Mouse (Mus musculus) erythroblast, adult 5-6 weeks (primary cell): ENCODE results near the gene Il1rn. TPM values are rescaled to one million over a fixed set of nuclear protein-coding genes. Genes with fewer than 3 reads are reported as not detected.

Experiments used
- ATAC-seq: replicated peaks from 2 replicates; pipeline ENCODE4 v1.8.0; 2016; ENCODE audit warnings: moderate number of reproducible peaks, mild to moderate bottlenecking, moderate TSS enrichment, inconsistent platforms; ENCODE audit not compliant: poor library complexity, low FRiP score, severe bottlenecking
- total RNA-seq, 2 experiments: library from RNA; stranded (forward) in 1 of 2; stranded (reverse) in 1 of 2; fragments of 150-400 nt in 1 of 2; fragments of 200-764, 138-1000 nt in 1 of 2; gene quantifications; 2 replicates each; pipeline versions ENCODE4 v1.2.3 to v1.2.4; 2015 to 2017; ENCODE audit warnings: low replicate concordance in 2 of 2

The Il1rn gene
- total RNA-seq (2015; ENCODE audit: low replicate concordance) (10.7 and 15.4 TPM in 2 replicates), total RNA-seq (2017; ENCODE audit: low replicate concordance) (3.9 and 8.9 TPM in 2 replicates)

DNA sequence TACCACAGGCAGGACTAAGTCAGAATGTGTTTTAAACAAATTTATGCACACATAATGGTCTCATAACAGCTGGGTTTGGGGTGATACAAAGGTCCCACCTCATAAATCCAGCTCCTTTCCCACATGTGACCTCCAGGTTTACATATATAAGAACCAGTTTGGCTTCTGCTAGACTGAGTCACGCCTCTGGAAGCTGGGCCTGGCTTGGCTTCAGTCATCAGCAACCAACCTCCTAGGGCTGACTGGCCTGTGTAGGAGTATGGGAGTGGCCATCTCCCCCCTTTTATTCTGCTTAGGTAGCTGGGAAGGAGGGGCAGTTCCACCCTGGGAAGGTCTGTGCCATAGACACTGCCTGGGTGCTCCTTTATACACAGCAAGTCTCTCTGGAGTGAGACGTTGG lies at the start of gene Il1rn:
TSS of gene Il1rn (plus strand) at position 309 of the 400 bp plus-strand sequence.
- ATAC-seq = no peak

DNA sequence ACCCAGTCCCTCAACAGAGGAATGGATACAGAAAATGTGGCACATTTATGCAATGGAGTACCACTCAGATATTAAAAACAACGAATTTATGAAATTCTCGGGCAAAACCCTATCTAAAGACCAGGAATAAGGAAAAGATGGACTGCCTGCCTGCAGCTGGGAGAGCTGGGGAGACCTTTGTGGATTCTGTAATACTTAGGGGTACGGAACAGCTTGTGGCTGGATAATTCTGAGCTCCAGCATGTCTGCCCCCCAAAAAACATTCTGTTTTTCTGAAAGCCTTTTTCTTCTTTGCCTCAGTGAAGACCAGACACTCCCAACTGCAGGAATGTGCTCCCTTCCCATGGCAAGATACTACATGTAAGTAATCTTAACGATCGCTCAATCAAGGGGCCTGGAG lies 45.8 kb upstream of the Il1rn start, which contains the start of gene Il1f10:
TSS of gene Il1f10 (plus strand) at position 301 of the 400 bp plus-strand sequence.
- no peak for ATAC-seq

DNA sequence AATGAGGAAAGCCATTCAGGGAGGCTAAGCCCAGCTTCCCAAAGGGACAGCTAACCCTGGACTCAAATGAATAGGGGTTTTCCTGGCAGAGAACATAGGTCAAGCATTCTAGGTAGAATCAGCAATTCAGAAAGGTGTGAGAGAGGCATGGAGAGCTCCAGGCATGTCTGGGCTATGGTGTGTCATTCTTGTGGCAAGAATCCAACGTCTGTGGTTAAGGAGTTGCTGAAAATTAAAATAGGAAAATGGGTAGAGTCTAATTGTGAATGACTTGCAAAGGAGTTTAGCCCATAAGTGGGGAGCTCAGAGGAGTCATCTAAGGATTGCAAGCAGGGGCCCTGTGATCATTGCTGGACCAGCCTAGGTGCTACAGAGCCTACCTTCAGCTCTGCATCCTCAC lies 42.0 kb upstream of the Il1rn start:
- ATAC-seq = no peak

DNA sequence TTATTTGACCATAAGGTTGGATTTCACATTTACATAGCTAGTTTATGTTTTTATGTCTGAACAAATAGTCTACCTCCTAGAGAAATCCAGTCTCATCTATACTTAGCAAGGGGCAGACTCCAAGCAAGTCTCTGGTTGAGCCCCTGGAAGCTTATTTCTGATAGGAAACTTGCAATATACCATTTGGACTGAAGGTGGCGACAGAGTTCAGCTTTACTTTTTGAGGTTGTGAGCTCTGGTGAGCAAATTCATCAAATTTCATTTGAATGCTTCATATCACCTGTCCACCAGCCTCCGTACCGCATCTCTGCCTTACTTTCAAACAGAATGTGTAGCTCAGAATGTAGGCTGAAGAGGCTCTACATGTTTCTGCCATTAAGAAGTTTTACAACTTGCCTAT lies 39.8 kb upstream of the Il1rn start:
- ATAC-seq = no peak; the same call in 1 of the 2 replicates

DNA sequence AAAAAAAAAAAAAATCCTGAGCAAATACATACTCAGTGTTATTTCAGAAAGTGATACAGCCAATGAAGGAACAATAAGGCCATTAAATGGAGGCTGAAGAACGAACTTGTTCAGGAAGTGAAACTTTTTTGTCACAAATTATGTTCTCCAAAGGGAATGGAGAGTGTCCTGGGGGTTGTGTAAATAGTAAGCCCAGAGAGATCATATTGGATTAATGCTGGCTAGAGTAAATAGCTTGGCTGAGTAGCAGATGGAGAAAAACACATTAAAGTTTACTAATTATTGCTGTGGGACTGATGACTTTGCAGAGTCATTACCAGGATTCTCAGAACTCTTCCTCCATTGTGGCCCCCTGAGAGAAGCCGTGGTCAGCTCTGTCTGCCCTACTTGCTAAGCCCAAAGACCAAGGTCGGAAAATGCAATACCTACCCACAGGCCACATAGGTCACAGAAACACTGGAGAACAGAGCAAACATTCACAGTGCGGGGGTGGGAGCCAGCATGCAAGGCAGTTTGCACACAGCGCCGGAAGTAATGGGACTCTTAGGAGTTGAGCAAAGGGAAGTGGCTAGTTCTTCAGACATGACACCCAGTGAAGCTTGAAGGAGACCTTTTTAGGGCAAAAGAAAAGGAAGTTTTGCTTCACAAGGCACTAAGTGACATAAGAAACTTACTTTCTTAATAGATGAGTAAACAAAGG lies 25.2 kb upstream of the Il1rn start:
- ATAC-seq = no peak

DNA sequence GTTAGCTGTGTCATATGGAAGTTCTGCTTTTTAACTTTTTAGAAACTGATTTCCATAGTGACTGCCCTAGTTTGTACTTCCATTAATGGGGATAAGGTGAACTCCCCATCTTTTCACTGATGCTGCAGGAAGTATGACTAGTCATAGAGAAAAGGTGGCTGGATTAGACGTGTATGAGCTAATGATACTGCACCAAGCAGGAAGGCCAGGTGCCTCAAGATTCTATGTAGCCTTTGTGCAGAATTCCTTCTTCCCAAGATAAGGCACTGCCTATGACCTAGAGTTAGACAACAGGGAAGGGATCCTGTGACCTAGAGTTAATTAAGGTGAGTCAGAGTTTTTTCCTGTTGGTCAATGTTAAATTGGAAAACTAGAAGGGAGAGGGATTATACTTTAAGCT lies 19.7 kb upstream of the Il1rn start:
- no peak for ATAC-seq

DNA sequence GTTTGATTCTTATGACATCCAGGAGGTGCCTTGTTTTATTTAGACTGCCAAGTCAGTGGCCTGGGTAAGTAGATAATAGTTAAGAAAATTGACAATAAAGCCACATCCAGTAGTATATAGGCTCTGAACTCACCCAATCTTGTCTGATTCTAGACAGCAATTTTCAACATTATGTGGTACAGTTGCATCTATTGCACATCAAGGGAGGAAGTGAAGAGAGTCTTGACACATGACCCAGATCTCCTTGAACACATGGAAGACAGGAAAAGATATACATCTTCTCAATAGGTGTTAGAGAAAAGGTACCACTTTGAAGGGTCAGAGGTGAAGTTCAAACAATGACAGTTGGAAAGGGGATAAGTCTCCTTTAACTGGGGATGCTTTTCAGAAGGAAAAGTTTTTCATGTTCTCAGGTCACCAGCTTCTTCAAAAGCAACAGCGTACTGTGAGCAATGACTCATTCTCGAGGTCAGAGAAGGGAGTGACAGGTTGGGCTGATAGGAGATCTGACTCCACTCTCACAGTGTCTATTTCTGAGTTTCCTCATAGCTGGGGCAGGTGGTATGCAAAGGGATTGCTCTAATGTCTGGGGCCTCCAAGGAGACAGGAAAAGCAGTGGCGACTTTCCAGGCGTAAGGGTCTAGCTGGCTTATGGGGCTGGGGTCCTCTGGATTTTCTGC lies 18.6 kb upstream of the Il1rn start:
- ATAC-seq = no peak

DNA sequence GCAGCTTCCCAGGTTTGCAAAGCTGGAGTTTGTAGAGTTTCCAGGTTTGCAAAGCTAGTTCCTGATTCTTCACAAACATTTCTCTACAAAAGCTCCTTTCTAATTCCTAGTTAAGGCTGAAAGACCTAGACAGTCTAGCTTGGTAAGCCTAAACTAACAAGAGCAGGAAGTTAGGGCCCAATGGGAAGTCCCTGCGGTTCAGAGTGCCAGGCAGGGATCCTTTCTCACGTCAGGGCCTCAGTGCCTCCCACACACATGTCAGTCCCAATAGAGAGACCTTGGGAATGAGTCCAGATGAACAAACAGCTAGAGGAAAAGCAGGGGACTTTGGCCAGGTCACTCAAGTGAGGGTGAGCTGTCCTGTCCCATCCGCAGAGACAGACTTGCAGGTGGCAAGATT lies 1.3 kb upstream of the Il1rn start:
- ATAC-seq = no peak

DNA sequence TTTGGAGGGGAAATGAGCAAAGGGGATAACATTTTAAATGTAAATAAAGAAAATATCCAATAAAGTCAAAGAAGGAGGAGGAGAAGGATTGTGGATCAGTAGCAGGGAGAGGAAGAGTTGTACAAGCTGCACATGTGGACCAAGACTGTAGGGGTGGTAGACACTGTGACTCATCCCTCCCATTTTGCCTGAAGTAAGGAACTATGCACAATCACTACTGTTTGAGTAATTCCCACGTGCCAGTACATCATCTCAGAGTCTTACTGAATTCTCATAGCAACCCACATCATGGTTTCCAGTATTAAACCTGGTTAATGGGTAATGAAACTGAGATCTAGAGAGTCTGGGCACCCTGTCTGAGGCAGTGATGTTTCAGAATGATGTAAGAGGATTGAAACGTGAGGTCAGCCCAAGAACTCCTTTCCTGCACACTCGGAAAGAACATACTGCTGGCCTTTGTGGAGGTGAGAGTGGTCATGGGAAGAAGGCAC lies 4.8 kb downstream of the Il1rn start:
- ATAC-seq = no peak

DNA sequence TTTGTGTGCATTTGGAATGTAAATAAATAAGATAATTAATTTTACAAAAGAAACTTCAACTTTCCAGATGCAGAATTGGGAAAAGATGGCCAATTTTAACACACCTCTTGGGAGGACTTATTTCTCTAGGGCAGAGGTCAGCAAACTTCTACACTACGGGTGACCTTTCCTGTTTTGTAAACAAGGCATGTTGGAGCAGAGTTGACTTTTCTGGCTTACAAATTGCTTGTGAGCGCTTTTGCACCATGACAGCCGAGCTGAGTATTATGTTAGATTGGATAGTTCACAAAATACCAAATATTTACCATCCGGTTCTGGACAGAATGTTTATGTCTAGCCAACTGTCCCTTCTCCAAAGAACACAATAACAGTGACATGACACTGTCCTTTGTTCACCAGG lies 8.0 kb downstream of the Il1rn start:
- ATAC-seq = no peak

DNA sequence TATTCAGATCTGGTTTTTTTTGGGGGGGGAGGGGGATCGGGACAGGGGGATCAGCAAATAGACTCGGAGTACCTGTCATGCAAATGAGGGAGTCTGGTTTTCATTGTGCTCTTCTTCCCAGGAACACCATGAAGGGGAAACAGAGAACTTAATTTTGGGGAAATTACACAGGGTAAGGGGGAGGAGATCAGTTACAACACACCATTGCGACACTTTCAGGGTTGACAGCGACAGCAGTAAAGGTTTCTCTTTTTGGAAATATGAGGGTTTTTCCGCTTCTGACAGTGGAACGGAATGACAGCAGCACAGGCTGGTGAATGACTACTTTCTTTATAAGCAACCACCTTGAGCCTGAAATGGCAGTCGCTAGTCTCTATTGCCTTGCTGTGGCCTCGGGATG lies 8.4 kb downstream of the Il1rn start:
- ATAC-seq = no peak

DNA sequence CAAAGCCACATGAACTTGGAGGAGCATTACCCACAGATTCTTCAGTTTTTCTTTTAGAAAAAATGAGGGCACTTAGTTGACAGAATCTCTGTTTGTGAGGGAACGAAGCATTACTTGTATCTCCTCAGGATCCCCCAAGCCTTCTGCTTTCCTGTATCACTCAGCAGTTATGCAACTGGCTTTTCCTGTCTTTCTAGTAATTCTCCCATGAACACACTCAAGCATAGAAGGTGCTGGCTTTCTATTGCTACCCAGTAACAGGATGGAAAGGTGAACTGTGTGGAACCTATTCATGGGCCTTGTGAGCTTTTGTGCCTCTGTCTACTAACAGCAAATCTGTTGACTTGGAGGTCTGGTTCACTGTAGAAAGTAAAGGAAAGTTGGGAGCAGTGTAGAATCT lies 11.3 kb downstream of the Il1rn start:
- ATAC-seq = no peak

DNA sequence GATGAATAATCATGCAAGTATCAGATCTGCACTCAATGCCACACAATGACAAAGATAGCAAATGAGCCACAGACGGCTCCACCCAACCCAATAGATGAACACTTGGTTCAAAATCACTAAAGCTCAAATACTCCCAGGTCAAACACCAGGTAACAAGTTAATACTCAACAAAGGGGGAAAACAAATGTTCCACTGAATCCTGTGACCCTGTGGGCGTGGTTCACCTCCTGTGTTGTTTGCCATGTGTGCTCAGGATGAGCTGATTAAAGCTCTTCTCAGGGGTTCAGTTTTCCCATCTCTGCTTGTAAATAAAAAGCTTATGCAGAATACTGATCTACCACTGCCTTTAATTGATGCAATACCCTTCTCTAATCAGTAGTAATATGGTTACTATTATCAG lies 14.5 kb downstream of the Il1rn start:
- no peak for ATAC-seq

DNA sequence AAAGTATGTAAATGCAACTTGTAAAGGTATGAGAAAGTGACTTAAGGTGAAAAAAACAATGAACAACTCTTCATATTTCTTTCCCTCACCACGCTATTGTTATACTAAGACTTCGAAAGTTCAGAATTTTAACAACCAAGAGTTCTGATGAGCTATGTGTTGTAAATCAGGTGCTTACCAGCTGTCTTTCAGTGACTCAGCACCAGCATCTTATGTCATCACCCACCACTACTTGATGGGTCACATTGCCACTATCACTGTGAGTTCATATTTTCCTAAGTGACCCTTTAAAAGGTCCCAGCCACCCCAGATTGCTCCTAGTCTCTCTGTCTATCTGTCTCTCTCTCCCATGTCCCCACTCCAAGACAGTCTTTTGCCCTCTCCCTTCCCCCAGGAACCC lies 16.4 kb downstream of the Il1rn start:
- no peak for ATAC-seq

DNA sequence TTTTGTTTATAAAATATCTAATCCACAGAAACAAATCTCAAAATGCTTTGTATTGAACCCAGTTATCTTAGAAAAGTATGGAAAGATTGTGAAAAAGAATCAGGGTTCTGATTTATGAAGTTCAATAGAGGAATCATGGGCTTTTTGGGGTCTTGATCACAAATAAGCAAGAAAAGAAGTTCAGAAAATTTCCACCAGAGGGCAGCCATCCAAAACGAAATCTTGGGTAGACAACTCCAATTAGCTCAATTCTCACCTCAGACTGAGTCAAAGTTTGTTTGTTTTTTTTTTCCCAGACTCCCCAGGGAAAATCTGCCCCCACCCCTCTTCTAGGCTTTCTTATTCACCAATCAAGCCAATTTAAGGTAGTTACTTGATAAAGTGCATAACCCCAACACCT lies 21.0 kb downstream of the Il1rn start:
- ATAC-seq = no peak

DNA sequence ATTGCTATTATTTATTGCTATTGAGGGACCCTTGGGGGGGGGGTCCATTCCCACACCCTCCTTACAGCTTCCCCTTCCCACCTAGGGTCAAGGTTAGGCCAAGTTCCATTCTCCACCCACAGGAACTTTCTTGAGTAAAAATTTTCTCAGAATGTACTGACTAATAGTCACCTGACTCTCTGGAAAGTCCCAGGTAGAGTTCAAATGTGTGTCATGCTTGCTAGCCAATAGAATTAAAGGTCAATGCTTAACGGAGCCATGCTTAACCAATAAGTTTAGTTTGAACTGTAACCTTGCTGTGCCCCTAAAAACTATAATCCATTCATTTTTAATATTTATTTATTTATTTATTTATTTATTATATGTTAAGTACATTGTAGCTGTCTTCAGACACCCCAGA lies 22.7 kb downstream of the Il1rn start:
- no peak for ATAC-seq

DNA sequence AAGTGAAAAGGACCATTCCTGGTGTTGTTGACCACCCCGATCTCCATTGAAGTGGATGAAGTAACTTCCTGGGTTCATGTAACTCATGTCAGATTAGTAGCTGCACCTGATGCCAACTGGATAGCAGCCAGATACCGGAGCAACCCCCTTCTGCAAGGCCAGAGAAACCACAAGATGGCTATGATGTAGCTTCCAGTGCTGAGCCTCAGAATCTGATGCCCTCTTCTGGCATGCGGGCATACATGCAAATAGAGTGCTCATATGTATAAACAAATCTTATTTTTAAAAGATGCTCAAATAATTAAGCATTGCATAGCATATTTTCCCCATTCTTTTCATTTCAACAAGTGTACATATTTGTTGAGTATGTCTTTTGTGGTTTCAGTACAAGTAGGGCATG lies 27.2 kb downstream of the Il1rn start:
- ATAC-seq = no peak

DNA sequence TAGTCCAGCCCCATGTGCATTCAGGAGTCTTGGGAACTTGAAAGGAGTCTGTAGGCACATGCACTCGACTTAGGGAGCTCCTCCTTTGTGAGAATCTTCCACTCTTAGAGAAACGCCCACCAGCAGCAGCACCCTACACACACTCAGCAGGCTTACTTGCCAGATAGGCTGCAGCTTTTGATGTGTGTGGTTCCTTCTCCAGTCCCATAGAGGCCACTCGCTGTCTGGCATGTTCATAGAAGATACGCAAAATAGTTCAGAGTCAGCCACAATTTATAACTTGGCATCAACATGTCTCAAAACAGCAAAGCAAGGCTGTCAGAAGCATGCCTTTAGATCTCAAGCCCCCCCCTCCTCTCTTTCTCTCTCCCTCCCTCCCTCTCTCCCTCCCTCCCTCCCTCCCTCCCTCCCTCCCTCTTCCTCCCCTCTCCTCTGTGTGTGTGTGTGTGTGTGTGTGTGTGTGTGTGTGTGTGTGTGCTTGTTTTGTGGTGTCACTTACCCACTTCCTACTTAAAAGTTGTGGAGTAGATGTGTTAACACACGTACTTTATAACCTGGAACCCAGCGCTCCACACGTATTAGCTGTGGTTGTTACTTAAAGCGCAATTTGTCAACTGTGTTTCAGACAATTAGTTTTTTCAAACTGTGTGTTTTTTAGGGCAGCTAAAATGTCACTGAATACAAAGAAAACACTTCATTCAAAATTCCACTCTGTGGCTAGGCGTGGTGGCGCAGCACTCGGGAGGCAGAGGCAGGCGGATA lies 29.7 kb downstream of the Il1rn start:
- ATAC-seq = no peak

DNA sequence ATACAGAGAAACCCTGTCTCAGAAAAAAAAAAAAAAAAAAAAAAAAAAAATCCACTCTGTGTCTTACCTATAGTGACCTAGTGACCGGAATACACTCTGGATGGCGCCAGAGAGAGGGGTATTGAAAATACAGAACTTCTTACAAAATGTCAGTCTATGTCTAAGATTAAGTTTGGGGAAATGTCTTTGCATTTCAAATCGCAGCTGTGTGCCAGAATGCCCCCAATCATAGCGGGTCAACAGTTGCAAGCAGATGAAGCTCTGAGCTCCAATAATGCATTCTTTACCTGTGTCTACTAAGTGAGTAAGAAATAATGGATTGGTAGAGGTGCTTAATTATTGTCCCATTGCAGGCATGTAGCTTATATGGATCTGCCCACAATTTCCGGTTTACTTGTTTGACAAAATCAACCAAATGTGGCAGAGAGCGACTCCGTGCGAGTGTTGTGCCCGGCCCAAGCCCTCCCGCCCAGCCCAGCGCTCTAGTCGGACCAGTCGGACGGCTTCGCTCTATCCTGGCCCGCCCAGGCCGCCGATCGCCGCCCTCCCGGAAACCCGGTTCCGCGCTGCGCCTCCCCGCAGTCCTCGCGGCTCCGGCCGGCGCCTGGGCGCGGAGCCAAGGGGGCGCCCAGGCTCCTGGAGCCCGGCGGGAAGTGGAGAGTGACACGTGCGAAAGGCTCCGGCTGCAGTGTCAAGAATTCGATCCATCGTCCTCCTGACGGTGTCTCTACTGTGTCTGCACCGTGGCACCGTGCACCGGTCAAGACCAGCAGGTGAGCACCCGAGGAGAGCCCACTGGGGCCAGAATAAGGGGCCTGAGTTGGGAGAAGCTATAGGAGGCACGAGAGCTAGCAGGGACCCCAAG lies 30.6 kb downstream of the Il1rn start, which contains the start of gene Psd4:
TSS of gene Psd4 (plus strand) at position 551 of the 865 bp plus-strand sequence.
- ATAC-seq = peak; percentile 60

DNA sequence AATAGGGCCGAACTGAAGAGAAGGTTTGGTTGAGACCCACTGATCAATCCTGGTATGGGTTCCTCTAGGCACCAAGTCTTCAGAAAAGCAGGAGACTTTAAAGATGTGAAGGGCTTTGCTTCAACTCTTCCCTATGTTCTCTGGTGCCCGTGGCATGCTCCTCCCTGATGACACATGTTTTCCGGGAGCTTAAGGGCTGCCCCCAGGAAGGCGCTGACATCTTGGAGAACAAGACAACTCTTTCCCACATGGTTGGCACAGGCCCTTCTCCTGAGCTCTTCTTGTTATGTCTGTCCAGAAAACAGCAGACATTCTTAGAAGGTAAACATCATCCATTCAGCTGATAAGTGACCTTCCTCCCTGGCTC lies 31.2 kb downstream of the Il1rn start:
- ATAC-seq = no peak
